Mouse (Mus musculus): ENCODE data around the gene Kcnk3. TPM values are rescaled to one million over a fixed set of nuclear protein-coding genes. Genes with fewer than 3 reads are reported as not detected.

Gene Kcnk3
- polyA plus RNA-seq, 1 experiment from 2014 or later: 8.7 TPM

- Histone ChIP-seq H3K27ac (ENCODE audit: low read length) (no peak overlapping the region), H3K4me1 (ENCODE audit: control insufficient read depth, insufficient read depth, low read length) (no peaks in the 10 kb centered on the region; the same call in none of the 2 replicates), H3K9ac (ENCODE audit: low read depth, low read length) (no peak overlapping the region), H3K9me3 (ENCODE audit: control insufficient read depth, low read length) (no peaks in the 10 kb centered on the region), H3K27me3 (replicated peaks; ENCODE audit: control insufficient read depth, insufficient read depth, low read length) (no peaks in the 10 kb centered on the region), H3K36me3 (ENCODE audit: control insufficient read depth, insufficient read depth, low read length) (no peaks in the 10 kb centered on the region), H3K4me3 (ENCODE audit: low read length) (no peak overlapping the region), H3K4me2 (ENCODE audit: low read depth, low read length) (no peak overlapping the region)
- 80% methylated on average over 6 of the region's 6 CpGs for WGBS
- ATAC-seq: no peak
Observed at GRCm38 (mm10) chr5:30605649-30606048, 17.7 kb downstream of the Kcnk3 start.

GRCm38 (mm10) chr5:30606424-30607073, 18.6 kb downstream of the Kcnk3 start:
- Histone ChIP-seq H3K4me1 (ENCODE audit: control insufficient read depth, insufficient read depth, low read length) (peaks cover 4% of the 10 kb centered on the region), H3K27ac (ENCODE audit: low read length) (no peak overlapping the region), H3K9ac (ENCODE audit: low read depth, low read length) (no peak overlapping the region), H3K4me2 (ENCODE audit: low read depth, low read length) (no peak overlapping the region), H3K9me3 (ENCODE audit: control insufficient read depth, low read length) (no peaks in the 10 kb centered on the region), H3K4me3 (ENCODE audit: low read length) (no peak overlapping the region), H3K36me3 (ENCODE audit: control insufficient read depth, insufficient read depth, low read length) (no peaks in the 10 kb centered on the region), H3K27me3 (replicated peaks; ENCODE audit: control insufficient read depth, insufficient read depth, low read length) (no peaks in the 10 kb centered on the region)
- ATAC-seq: no peak
- 59% methylated on average over 16 of the region's 16 CpGs for WGBS

- no peak overlapping the region for H3K27ac ChIP-seq (ENCODE audit: low read length)
- H3K4me1 ChIP-seq (ENCODE audit: control insufficient read depth, insufficient read depth, low read length): peaks cover 11% of the 10 kb centered on the region
- H3K9me3 ChIP-seq (ENCODE audit: control insufficient read depth, low read length): no peaks in the 10 kb centered on the region
- WGBS: 90% methylated on average over 7 of the region's 7 CpGs
- H3K36me3 ChIP-seq (ENCODE audit: control insufficient read depth, insufficient read depth, low read length): no peaks in the 10 kb centered on the region
- H3K27me3 ChIP-seq (replicated peaks; ENCODE audit: control insufficient read depth, insufficient read depth, low read length): no peaks in the 10 kb centered on the region
- no peak overlapping the region for H3K4me2 ChIP-seq (ENCODE audit: low read depth, low read length)
- H3K9ac ChIP-seq (ENCODE audit: low read depth, low read length): no peak overlapping the region
- H3K4me3 ChIP-seq (ENCODE audit: low read length): no peak overlapping the region
- no peak for ATAC-seq
Observed at GRCm38 (mm10) chr5:30609094-30609493, 21.1 kb downstream of the Kcnk3 start.

- no peak overlapping the region for H3K4me2 ChIP-seq (ENCODE audit: low read depth, low read length)
- H3K9ac ChIP-seq (ENCODE audit: low read depth, low read length): no peak overlapping the region
- peaks cover 20% of the 10 kb centered on the region for H3K4me1 ChIP-seq (ENCODE audit: control insufficient read depth, insufficient read depth, low read length)
- no peaks in the 10 kb centered on the region for H3K9me3 ChIP-seq (ENCODE audit: control insufficient read depth, low read length)
- H3K4me3 ChIP-seq (ENCODE audit: low read length): no peak overlapping the region
- WGBS: 83% methylated on average over 8 of the region's 8 CpGs
- H3K27me3 ChIP-seq (replicated peaks; ENCODE audit: control insufficient read depth, insufficient read depth, low read length): no peaks in the 10 kb centered on the region
- no peak overlapping the region for H3K27ac ChIP-seq (ENCODE audit: low read length)
- ATAC-seq: no peak
- no peaks in the 10 kb centered on the region for H3K36me3 ChIP-seq (ENCODE audit: control insufficient read depth, insufficient read depth, low read length)
Observed at GRCm38 (mm10) chr5:30609918-30610645, 22.1 kb downstream of the Kcnk3 start.

- Histone ChIP-seq H3K4me1 (ENCODE audit: control insufficient read depth, insufficient read depth, low read length) (peaks cover 27% of the 10 kb centered on the region), H3K27ac (ENCODE audit: low read length) (no peak overlapping the region), H3K27me3 (replicated peaks; ENCODE audit: control insufficient read depth, insufficient read depth, low read length) (no peaks in the 10 kb centered on the region), H3K9me3 (ENCODE audit: control insufficient read depth, low read length) (no peaks in the 10 kb centered on the region), H3K36me3 (ENCODE audit: control insufficient read depth, insufficient read depth, low read length) (no peaks in the 10 kb centered on the region), H3K9ac (ENCODE audit: low read depth, low read length) (no peak overlapping the region), H3K4me2 (ENCODE audit: low read depth, low read length) (no peak overlapping the region), H3K4me3 (ENCODE audit: low read length) (no peak overlapping the region)
- no peak for ATAC-seq
- WGBS: 66% methylated on average over 1 of the region's 1 CpGs
Observed at GRCm38 (mm10) chr5:30611091-30611490, 23.1 kb downstream of the Kcnk3 start.

- WGBS: 50% methylated on average over 3 of the region's 3 CpGs
- peaks cover 30% of the 10 kb centered on the region for H3K4me1 ChIP-seq (ENCODE audit: control insufficient read depth, insufficient read depth, low read length)
- H3K27ac ChIP-seq (ENCODE audit: low read length): no peak overlapping the region
- H3K9ac ChIP-seq (ENCODE audit: low read depth, low read length): no peak overlapping the region
- H3K4me3 ChIP-seq (ENCODE audit: low read length): no peak overlapping the region
- no peaks in the 10 kb centered on the region for H3K9me3 ChIP-seq (ENCODE audit: control insufficient read depth, low read length)
- no peak for ATAC-seq
- H3K4me2 ChIP-seq (ENCODE audit: low read depth, low read length): no peak overlapping the region
- H3K27me3 ChIP-seq (replicated peaks; ENCODE audit: control insufficient read depth, insufficient read depth, low read length): no peaks in the 10 kb centered on the region
- no peaks in the 10 kb centered on the region for H3K36me3 ChIP-seq (ENCODE audit: control insufficient read depth, insufficient read depth, low read length)
Observed at GRCm38 (mm10) chr5:30611689-30612088, 23.7 kb downstream of the Kcnk3 start.

- H3K4me2 ChIP-seq (ENCODE audit: low read depth, low read length): no peak overlapping the region
- H3K27ac ChIP-seq (ENCODE audit: low read length): no peak overlapping the region
- ATAC-seq: no peak
- no peak overlapping the region for H3K4me3 ChIP-seq (ENCODE audit: low read length)
- peaks cover 33% of the 10 kb centered on the region for H3K4me1 ChIP-seq (ENCODE audit: control insufficient read depth, insufficient read depth, low read length)
- H3K36me3 ChIP-seq (ENCODE audit: control insufficient read depth, insufficient read depth, low read length): no peaks in the 10 kb centered on the region
- no peak overlapping the region for H3K9ac ChIP-seq (ENCODE audit: low read depth, low read length)
- H3K9me3 ChIP-seq (ENCODE audit: control insufficient read depth, low read length): no peaks in the 10 kb centered on the region
- 76% methylated on average over 4 of the region's 4 CpGs for WGBS
- no peaks in the 10 kb centered on the region for H3K27me3 ChIP-seq (replicated peaks; ENCODE audit: control insufficient read depth, insufficient read depth, low read length)
Observed at GRCm38 (mm10) chr5:30612575-30612974, 24.6 kb downstream of the Kcnk3 start.

GRCm38 (mm10) chr5:30613242-30613641, 25.3 kb downstream of the Kcnk3 start:
- ATAC-seq: no peak
- 56% methylated on average over 8 of the region's 8 CpGs for WGBS
- peak overlapping the region; percentile 47 for H3K27ac ChIP-seq (ENCODE audit: low read length)
- peaks cover 40% of the 10 kb centered on the region for H3K4me1 ChIP-seq (ENCODE audit: control insufficient read depth, insufficient read depth, low read length)
- no peak overlapping the region for H3K9ac ChIP-seq (ENCODE audit: low read depth, low read length)
- no peaks in the 10 kb centered on the region for H3K9me3 ChIP-seq (ENCODE audit: control insufficient read depth, low read length)
- no peaks in the 10 kb centered on the region for H3K36me3 ChIP-seq (ENCODE audit: control insufficient read depth, insufficient read depth, low read length)
- H3K4me3 ChIP-seq (ENCODE audit: low read length): no peak overlapping the region
- H3K27me3 ChIP-seq (replicated peaks; ENCODE audit: control insufficient read depth, insufficient read depth, low read length): no peaks in the 10 kb centered on the region
- no peak overlapping the region for H3K4me2 ChIP-seq (ENCODE audit: low read depth, low read length)

GRCm38 (mm10) chr5:30614221-30614620, 26.3 kb downstream of the Kcnk3 start:
- WGBS: 29% methylated on average over 1 of the region's 1 CpGs
- Histone ChIP-seq H3K9me3 (ENCODE audit: control insufficient read depth, low read length) (no peaks in the 10 kb centered on the region), H3K4me1 (ENCODE audit: control insufficient read depth, insufficient read depth, low read length) (peaks cover 43% of the 10 kb centered on the region), H3K4me2 (ENCODE audit: low read depth, low read length) (no peak overlapping the region), H3K4me3 (ENCODE audit: low read length) (no peak overlapping the region), H3K9ac (ENCODE audit: low read depth, low read length) (no peak overlapping the region), H3K36me3 (ENCODE audit: control insufficient read depth, insufficient read depth, low read length) (no peaks in the 10 kb centered on the region), H3K27me3 (replicated peaks; ENCODE audit: control insufficient read depth, insufficient read depth, low read length) (no peaks in the 10 kb centered on the region), H3K27ac (ENCODE audit: low read length) (peak overlapping the region; percentile 60)
- ATAC-seq: peak; percentile 67
